Mouse (Mus musculus) cerebellum, adult 18-20 months (tissue): ENCODE results near the gene Taar1.

ENCODE experiments used
- DNase-seq, 2 experiments: peaks; one replicate each; pipeline ENCODE4 v3.0.0; 2021

The Taar1 gene

GRCm38 (mm10) chr10:23920056-23920455, at the start of gene Taar1:
Taar1 (plus strand) TSS chr10:23920356.
- no peak for DNase-seq

- DNase-seq, result peak in 1 of 2 experiments; percentile 6
Observed at GRCm38 (mm10) chr10:23880695-23881094, 39.5 kb upstream of the Taar1 start.

DNA sequence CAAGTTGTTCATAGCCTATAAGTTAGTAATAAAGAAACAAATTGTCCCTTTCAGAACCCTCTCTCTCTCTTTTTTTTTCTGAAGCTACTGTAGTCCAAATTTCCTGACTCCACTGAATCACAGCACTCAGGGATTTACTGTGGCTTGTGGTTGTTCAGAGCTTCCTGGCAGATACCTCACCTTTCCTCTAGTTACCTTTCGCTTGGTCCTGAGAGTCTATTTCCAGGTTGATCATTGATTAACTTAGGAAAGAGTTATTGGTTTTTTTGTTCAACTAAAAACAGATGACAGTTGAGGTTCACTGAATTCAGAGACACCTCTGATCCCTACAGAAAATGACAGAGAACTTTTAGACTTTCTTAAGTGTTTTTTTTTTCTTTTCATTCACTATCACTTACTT, 35.2 kb upstream of the Taar1 start:
- DNase-seq, result no peak

DNA sequence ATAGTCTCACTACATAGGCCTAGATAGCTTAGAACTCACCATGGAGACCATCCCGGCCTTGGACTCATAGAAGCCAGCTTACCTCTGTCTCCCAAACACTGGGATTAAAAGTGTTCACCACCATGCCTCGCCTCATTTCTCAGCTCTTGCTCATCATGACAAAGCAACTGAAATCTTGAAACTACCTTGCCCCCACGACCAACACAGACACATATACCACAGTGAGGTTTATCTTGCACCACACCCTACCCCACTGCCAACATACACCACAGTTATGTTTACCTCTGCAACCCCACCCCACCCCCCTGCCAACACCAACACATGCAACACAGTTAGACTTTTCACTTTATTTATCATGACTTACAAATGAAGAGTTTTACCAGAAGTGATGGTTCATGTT, 34.1 kb upstream of the Taar1 start:
- no peak for DNase-seq

DNA sequence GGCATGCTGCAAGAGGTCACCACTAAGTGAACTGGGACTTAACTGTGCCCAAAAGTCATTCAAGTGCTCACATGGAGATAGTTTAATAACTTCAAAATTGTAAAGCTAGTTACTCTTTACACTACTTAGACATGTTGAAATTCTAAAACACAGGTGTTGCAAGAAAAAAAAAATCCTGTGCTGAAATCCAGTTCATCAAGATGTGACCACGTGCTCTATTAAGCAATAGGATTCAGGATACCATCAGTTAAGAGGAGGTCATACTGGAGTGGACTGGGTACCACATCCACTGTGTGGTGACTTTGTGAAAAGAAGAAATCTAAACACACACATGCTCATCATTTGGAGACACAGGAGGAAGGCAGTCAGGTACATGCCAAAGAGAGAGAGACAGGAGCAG, 27.2 kb upstream of the Taar1 start:
- DNase-seq, result no peak

GRCm38 (mm10) chr10:23894601-23895349, 25.4 kb upstream of the Taar1 start, which contains the start of gene Vnn1:
Vnn1 (plus strand) TSS chr10:23894688.
- DNase-seq, result no peak

GRCm38 (mm10) chr10:23895376-23895775, 24.8 kb upstream of the Taar1 start:
- DNase-seq, result no peak

DNA sequence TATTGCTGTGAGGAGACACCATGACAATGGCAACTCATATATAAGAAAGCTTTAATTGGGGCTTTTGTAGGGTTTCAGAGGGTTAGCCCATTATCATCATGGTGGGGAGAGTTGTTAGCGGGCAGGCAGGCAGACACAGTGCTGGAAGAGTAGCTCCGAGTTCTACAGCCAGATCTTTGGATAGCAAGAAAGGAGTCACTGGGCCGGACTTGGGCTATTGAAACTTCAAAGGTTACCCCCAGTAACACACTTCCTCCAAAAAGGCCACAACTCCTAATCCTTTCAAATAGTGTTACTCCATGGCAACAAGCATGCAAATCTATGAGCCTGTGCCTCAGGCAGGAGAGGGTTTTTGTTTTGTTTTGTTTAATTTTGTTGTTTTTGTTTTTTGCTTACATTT, 19.0 kb upstream of the Taar1 start:
- no peak for DNase-seq

GRCm38 (mm10) chr10:23905661-23906060, 14.5 kb upstream of the Taar1 start:
- no peak for DNase-seq

- no peak for DNase-seq
Observed at GRCm38 (mm10) chr10:23922468-23922867, 2.3 kb downstream of the Taar1 start.

GRCm38 (mm10) chr10:23923941-23924340, 3.8 kb downstream of the Taar1 start:
- no peak for DNase-seq

DNA sequence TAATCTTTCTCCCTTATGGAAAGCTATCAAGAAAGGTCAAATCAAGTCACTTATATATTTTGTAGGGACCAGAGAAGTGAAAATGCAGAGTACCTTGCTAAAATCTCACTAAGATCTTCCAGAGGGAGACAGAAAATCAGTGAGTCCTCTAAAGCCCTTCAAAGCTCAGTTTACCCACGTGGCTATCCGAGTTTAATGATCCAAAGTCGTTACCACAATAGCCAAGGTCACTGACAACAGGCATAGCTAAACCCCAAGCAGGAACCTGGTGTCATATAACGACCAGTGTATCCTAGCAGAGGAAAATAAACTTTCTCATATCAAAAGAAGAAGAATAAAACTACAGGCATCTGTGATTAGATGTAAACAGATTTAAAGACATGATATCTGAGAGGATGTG, 17.5 kb downstream of the Taar1 start:
- no peak for DNase-seq

DNA sequence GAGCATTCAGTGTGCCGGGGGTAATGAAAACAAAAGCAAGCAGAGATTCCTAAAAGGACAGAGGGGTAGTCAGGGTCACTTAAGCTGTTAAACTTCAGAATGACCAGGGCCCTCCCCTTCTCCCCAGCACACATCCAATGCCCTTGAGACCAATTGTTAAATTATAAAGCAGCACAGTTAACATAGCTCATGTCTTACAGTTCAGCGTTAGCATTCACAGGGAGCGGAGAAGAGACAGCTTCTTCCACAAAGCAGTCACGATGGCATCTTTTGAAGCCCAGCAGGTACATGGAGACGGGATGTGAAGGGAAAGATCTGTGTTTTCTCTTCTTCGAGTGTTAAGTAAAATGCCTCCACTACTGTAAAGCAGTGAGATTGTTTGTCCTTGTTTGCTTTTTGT, 18.2 kb downstream of the Taar1 start, which contains the start of gene Taar2:
Taar2 (plus strand) TSS at position 261 of the 400 bp plus-strand sequence.
- no peak for DNase-seq

GRCm38 (mm10) chr10:23942465-23942864, 22.3 kb downstream of the Taar1 start:
- no peak for DNase-seq

DNA sequence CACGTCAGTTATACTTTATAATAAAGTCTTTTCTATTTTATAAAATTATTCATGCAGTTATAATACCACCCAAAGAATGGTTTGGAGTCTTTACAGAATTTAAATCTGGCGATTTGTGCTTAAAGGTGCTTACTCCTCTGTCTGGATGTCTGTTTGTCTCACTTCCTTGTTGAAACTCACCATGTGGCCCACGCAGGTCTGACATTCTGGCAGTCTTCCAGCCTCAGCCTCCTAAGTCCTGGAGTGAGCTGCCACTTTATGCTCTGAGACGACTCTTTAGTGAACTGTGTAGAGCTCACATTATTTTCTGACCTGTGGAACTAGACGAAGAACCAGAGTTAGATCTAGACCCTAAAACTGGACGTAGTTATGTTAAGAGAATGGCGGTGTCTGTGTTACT, 27.9 kb downstream of the Taar1 start:
- DNase-seq, result no peak

- DNase-seq, result no peak
Observed at GRCm38 (mm10) chr10:23949508-23950005, 29.4 kb downstream of the Taar1 start, which contains the start of gene Taar3. Taar3 (plus strand) TSS chr10:23949558.

DNA sequence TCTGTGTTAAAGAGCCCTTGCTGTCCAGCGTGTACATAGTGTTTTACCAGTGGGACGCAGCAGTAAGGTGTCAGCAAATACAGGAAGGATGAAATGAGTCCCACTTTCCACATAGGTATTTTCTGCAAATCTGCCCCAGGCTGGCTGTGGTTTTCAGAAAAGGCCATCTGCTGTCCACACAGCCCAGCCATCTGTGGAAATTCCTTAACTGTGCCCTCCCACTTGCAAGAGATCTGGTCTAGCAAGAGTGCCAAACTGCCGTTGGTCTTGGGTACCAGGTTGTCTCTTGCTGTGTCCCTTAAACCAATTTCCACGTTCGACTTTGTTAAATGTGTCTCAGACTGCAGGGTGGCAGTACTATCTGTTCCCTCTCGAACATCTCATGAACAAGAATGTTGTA, 31.6 kb downstream of the Taar1 start:
- DNase-seq, result peak; percentile 50

- no peak for DNase-seq
Observed at GRCm38 (mm10) chr10:23959071-23959470, 38.9 kb downstream of the Taar1 start.

DNA sequence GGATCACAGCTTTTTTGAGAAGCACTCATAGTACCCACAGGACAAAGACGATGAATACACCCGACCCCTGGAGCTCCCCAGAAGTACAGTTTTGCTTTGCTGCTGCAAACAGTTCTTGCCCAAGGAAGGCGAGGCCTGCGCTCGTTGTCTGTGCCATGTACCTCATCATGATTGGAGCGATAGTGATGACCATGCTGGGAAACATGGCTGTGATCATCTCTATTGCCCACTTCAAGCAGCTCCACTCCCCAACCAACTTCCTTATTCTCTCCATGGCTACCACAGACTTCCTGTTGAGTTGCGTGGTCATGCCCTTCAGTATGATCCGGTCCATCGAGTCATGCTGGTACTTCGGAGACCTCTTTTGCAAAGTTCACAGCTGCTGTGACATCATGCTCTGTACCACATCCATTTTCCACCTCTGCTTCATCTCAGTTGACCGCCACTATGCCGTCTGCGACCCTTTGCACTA, 40.3 kb downstream of the Taar1 start, which contains the start of gene Taar4:
Taar4 (plus strand) TSS at position 51 of the 472 bp plus-strand sequence.
- no peak for DNase-seq

GRCm38 (mm10) chr10:23963444-23963843, 43.3 kb downstream of the Taar1 start:
- DNase-seq, result no peak

GRCm38 (mm10) chr10:23964921-23965610, 44.9 kb downstream of the Taar1 start:
- no peak for DNase-seq

DNA sequence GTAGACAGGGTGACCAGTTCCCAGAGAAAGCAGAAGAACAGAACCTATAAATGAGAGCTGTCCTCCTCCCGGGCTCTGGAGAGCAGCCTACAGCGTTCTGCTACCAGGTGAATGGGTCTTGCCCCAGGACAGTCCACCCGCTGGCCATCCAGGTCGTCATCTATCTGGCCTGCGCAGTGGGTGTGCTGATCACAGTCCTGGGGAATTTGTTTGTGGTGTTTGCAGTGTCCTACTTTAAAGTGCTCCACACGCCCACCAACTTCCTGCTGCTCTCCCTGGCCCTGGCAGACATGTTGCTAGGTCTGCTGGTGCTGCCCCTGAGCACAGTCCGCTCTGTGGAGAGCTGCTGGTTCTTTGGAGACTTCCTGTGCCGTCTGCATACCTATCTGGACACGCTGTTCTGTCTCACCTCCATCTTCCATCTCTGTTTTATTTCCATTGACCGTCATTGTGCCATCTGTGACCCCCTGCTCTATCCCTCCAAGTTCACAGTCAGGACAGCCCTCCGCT, 50.6 kb downstream of the Taar1 start, which contains the start of gene Taar5:
Taar5 (plus strand) TSS at position 51 of the 510 bp plus-strand sequence.
- no peak for DNase-seq
